Mouse (Mus musculus): ENCODE data around the gene Vti1a. TPM values are rescaled to one million over a fixed set of nuclear protein-coding genes. Genes with fewer than 3 reads are reported as not detected.

Gene Vti1a
- polyA plus RNA-seq (2015; fragmentation: Nextera tagmentation; extraction: Ambion mirVana), result 28.7 and 28.8 TPM in 2 replicates

DNA sequence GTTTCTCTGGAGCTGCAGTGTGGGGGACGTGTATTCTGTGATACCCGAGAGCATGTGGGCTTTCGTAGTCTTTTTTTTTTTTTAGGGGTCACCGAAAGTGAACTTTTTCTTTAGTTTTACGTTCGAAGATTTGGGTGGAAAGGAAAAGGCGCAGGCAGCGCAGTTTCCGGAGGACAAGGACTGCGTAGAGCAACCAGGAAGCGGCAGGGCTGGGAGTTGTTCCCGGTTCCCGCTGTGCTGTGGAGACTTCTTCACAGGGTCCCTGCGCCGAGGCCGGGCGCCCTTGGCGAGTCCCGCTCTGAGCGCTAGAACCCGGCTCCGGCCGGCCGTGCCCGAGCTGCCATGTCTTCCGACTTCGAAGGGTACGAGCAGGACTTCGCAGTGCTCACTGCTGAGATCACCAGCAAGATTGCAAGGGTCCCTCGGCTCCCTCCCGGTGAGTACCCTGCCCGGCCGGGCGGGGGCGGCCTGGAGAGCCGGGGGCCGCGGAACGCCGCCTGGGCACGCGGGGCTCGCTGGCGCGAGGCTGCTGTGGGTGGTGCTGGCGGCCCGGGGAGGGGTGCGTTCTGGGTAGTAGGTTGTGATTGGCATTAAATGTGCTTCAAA, at the start of gene Vti1a:
Gene Vti1a (plus strand): TSS at position 187 of the 606 bp plus-strand sequence.
- Histone ChIP-seq H3K27ac (peak within 1 kb of the TSS; percentile 83), H3K27me3 (no peaks in the 10 kb centered on the region), H3K36me3 (peaks cover 14% of the 10 kb centered on the region), H3K4me2 (replicated peaks) (peak within 1 kb of the TSS; percentile 89), H3K9ac (peak within 1 kb of the TSS; percentile 90), H3K4me3 (peak within 1 kb of the TSS; percentile 80), H3K4me1 (peaks cover 32% of the 10 kb centered on the region), H3K9me3 (no peaks in the 10 kb centered on the region)
- peak; percentile 91 for ATAC-seq (ENCODE audit: low FRiP score, low read depth)
- WGBS, result under 1% methylated on average over 48 of the region's 48 CpGs

DNA sequence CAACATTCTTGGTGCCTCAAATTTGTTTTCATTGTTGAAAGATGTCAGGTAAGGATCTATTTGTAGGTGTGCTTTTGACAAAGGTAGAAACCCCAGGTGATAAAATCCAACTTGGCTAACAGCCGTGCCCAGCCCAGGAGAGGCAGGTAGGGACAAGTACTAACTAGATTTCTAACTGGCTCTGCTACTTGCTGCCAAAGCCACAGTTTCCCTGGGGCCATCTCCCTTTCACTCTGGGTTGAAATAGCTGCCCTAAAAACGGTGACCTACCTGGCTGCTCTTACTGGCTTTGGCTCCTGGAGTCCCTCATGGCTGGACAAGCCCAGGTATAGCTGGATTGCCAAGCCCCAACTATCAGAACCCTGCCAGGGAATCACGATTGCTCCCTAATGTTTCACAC, 49.3 kb upstream of the Vti1a start:
- H3K4me2 ChIP-seq (replicated peaks), result no peak overlapping the region
- 70% methylated on average over 3 of the region's 3 CpGs for WGBS
- H3K36me3 ChIP-seq, result no peaks in the 10 kb centered on the region
- no peak overlapping the region for H3K4me3 ChIP-seq
- no peak for ATAC-seq (ENCODE audit: low FRiP score, low read depth)
- 0 out of 2 replicates have a peak, but pooled peaks cover 6% of the 10 kb centered on the region for H3K4me1 ChIP-seq
- H3K9ac ChIP-seq, result no peak overlapping the region
- H3K27ac ChIP-seq, result no peak overlapping the region
- no peaks in the 10 kb centered on the region for H3K27me3 ChIP-seq
- H3K9me3 ChIP-seq, result no peaks in the 10 kb centered on the region

DNA sequence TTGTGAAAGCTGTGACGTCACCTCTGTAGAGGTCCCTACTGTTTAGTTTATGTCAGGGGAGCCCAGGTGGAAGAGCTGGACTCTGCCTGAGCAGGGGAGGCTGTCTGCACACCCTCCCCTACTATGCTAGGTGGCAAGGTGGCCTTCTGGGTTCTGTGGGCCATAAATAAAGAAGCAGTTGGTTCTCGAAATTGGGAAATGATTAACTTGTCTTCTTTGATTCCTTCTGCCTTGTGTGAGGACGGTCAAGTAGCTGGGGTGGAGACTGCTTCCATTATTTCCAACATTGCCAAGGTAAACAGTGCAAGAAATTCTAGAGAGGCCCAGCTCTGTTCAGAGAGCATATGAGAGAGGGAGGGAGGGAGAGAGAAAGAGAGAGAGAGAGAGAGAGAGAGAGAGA, 47.9 kb upstream of the Vti1a start:
- Histone ChIP-seq H3K9me3 (no peaks in the 10 kb centered on the region), H3K4me1 (0 out of 2 replicates have a peak, but pooled peaks cover 6% of the 10 kb centered on the region), H3K36me3 (no peaks in the 10 kb centered on the region), H3K27ac (no peak overlapping the region), H3K9ac (no peak overlapping the region), H3K27me3 (no peaks in the 10 kb centered on the region), H3K4me3 (no peak overlapping the region), H3K4me2 (replicated peaks) (no peak overlapping the region)
- no peak for ATAC-seq (ENCODE audit: low FRiP score, low read depth)
- 71% methylated on average over 3 of the region's 3 CpGs for WGBS

DNA sequence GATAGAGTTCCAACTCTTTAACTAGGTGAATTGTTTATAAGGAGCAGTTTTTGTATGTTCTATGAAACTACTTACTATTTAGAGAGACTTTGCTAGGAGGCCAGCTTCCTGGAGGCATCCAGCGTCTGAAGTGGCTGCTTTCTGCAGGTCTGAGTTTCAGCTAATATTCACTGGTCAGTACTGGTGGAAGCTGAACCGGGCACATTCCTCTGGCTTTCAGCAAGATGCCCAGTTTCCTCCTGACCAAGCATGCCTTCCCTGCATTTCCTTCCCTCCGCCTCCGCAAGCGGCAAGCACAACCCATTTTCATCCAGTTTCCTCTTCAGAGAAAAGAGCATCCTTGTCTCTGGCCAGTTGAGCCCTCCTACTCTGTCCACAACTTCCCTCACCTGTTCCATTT, 47.0 kb upstream of the Vti1a start:
- no peak overlapping the region for H3K4me3 ChIP-seq
- ATAC-seq (ENCODE audit: low FRiP score, low read depth), result no peak
- no peaks in the 10 kb centered on the region for H3K27me3 ChIP-seq
- no peak overlapping the region for H3K9ac ChIP-seq
- H3K4me2 ChIP-seq (replicated peaks), result no peak overlapping the region
- H3K9me3 ChIP-seq, result no peaks in the 10 kb centered on the region
- 0 out of 2 replicates have a peak, but pooled peaks cover 6% of the 10 kb centered on the region for H3K4me1 ChIP-seq
- WGBS, result 89% methylated on average over 5 of the region's 5 CpGs
- no peak overlapping the region for H3K27ac ChIP-seq
- H3K36me3 ChIP-seq, result no peaks in the 10 kb centered on the region

DNA sequence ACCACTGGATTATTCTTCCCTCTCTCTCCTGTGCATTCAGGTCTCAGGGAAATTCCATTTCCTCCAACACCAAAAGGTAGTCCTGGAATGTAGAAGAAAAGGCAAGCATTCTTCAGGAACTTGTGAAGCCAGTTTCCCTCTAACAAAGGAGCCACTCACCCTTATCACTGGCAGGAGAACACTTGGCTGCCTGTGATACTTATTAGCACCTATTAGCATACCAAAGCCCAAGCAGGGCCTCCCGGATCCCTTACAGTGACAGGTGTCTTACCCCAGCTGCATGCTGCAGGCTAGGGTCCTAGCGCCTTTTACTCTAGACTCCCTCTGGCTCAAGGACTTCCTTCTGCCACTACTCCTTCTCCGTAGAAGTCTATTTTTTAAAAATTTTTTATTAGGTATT, 44.6 kb upstream of the Vti1a start:
- no peaks in the 10 kb centered on the region for H3K27me3 ChIP-seq
- ATAC-seq (ENCODE audit: low FRiP score, low read depth), result no peak
- no peaks in the 10 kb centered on the region for H3K36me3 ChIP-seq
- 30% methylated on average over 3 of the region's 3 CpGs for WGBS
- H3K9me3 ChIP-seq, result no peaks in the 10 kb centered on the region
- no peak overlapping the region for H3K9ac ChIP-seq
- no peak overlapping the region for H3K4me2 ChIP-seq (replicated peaks)
- H3K4me3 ChIP-seq, result no peak overlapping the region
- no peak overlapping the region for H3K27ac ChIP-seq
- 0 out of 2 replicates have a peak, but pooled peaks cover 6% of the 10 kb centered on the region for H3K4me1 ChIP-seq

DNA sequence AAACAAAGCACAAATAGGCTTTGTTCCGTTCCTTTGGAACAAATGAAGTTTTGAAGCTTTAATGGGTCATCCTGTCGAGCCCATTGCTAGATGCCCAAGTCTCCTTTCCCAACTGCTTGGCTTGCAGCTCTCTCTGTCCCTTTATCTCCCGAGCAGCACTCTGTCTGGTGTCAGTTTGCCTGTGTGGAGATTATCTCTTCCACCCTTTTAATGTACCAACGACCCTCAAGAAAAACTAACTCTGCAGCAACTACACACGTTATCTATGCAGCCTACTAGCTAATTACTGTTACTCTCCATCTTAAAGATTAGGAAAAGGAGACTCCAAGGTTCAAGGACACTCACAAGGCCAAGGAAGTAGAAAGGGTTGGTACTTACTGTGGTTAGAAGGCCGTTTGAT, 42.8 kb upstream of the Vti1a start:
- no peak for ATAC-seq (ENCODE audit: low FRiP score, low read depth)
- Histone ChIP-seq H3K4me3 (no peak overlapping the region), H3K27ac (no peak overlapping the region), H3K4me2 (replicated peaks) (no peak overlapping the region), H3K36me3 (no peaks in the 10 kb centered on the region), H3K27me3 (no peaks in the 10 kb centered on the region), H3K9ac (no peak overlapping the region), H3K4me1 (0 out of 2 replicates have a peak, but pooled peaks cover 6% of the 10 kb centered on the region), H3K9me3 (no peaks in the 10 kb centered on the region)
- WGBS, result 77% methylated on average over 6 of the region's 6 CpGs

DNA sequence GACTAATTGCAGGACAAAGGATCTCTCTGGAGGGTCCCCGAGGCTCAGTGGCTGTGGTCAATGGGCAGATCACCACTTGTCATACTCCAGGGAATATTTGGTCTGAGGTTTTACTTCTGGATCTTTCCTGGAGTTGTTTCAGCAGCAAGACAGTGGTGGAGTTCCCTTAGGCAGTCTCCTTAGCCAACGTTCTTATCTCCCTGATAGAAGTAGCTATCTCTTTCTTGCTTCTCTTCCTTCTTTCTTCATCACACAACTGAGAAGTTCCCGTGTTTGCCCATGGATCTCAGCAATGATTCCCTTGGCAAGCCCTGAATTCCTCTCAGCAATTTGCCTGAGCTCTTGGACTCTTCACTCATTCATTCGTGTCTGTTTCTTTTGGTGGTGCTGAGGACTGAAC, 40.0 kb upstream of the Vti1a start:
- no peaks in the 10 kb centered on the region for H3K9me3 ChIP-seq
- H3K4me1 ChIP-seq, result 0 out of 2 replicates have a peak, but pooled peaks cover 3% of the 10 kb centered on the region
- 84% methylated on average over 4 of the region's 4 CpGs for WGBS

DNA sequence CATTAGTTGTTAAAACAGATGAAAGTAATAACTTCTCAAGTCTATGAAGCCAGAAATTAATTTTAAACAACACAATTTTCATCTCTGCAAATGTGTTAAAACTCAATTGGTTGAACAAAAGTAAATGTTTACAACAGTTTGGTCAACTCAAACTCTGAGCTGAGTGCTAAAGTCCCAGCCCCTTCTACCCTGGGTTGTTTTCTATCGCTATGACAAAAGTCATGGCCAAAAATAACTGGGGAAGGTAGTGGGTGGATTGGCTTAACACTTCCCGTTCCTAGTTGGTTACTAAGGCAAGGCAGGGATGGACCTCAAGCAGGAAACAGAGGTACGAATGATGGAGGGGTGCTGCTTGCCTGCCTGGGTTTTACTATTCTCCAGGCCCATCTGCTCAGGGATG, 39.3 kb upstream of the Vti1a start:
- no peak overlapping the region for H3K9ac ChIP-seq
- peaks cover 3% of the 10 kb centered on the region; the same call in 1 of the 2 replicates for H3K36me3 ChIP-seq
- H3K4me1 ChIP-seq, result no peaks in the 10 kb centered on the region
- no peak overlapping the region for H3K27ac ChIP-seq
- H3K27me3 ChIP-seq, result no peaks in the 10 kb centered on the region
- 88% methylated on average over 3 of the region's 3 CpGs for WGBS
- no peak overlapping the region for H3K4me2 ChIP-seq (replicated peaks)
- H3K4me3 ChIP-seq, result no peak overlapping the region
- H3K9me3 ChIP-seq, result no peaks in the 10 kb centered on the region
- no peak for ATAC-seq (ENCODE audit: low FRiP score, low read depth)

More for the DNA sequence above, 40.0 kb upstream of the Vti1a start:
- Histone ChIP-seq H3K9ac (no peak overlapping the region), H3K4me3 (no peak overlapping the region), H3K27ac (no peak overlapping the region), H3K4me2 (replicated peaks) (no peak overlapping the region), H3K27me3 (no peaks in the 10 kb centered on the region), H3K36me3 (no peaks in the 10 kb centered on the region)
- ATAC-seq (ENCODE audit: low FRiP score, low read depth), result no peak

DNA sequence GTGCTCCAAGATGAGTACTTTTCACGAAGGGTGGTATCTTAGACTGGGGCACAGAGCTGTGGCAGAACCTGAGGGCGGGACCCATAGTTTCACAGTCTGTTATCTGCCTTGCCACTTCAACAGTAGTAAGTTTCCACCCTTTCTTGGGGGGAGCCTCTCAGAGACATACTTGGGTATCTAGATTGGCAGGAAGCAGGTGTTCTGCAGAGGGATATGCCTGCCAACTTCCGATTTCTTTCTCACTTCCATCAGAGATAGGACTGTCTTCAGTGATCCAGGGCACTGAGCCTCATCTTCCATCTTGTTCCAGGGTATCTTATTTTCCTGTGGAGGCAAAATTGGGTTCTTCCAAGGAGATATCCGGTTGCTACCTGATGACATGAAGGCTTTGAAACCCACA, 32.0 kb upstream of the Vti1a start:
- Histone ChIP-seq H3K4me1 (no peaks in the 10 kb centered on the region), H3K4me3 (no peak overlapping the region), H3K36me3 (peaks cover 12% of the 10 kb centered on the region), H3K4me2 (replicated peaks) (no peak overlapping the region), H3K9me3 (no peaks in the 10 kb centered on the region), H3K27ac (no peak overlapping the region), H3K27me3 (no peaks in the 10 kb centered on the region), H3K9ac (no peak overlapping the region)
- ATAC-seq (ENCODE audit: low FRiP score, low read depth), result no peak
- WGBS, result 83% methylated on average over 4 of the region's 4 CpGs

DNA sequence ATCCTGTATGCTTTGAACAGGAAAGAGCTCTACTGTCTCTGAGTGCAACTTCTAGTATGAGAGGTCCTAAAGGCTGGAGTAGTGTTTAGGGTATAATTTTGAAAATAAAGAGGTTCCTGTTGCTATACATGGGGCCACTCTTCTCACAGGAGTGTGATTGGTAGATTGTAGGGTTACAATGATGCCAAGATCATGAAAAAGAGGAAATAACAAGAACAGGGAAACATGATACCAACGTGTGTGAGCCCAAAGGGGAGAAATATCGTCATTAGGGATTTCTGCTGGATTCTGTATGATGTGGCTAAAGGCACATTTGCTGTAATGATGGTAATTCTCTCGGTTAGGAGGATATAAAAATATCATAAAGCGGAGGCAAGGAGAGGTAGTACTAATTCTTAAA, 30.1 kb upstream of the Vti1a start:
- no peaks in the 10 kb centered on the region for H3K27me3 ChIP-seq
- WGBS, result 71% methylated on average over 4 of the region's 4 CpGs

DNA sequence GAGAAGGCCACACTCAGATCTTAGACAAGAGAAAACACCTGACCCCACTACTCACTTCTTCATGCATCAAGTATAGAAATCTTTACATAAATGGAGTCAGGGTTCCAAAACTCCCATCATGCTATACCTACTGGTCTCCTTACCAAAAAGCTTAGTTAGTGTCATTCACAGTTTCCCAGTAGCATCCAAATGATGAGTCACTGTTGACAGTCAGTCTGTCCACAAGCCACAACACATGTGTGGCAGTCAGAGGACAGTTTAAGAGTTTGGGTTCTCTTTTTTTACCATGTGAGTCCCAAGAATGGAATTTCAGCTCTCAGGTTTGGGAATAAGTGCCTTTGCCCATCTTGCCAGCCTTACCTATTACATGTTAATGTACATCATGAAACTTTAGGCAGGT, 27.1 kb upstream of the Vti1a start:
- Histone ChIP-seq H3K9ac (no peak overlapping the region), H3K27me3 (no peaks in the 10 kb centered on the region), H3K4me3 (no peak overlapping the region), H3K27ac (no peak overlapping the region), H3K36me3 (peaks cover 14% of the 10 kb centered on the region), H3K4me1 (no peaks in the 10 kb centered on the region), H3K4me2 (replicated peaks) (no peak overlapping the region), H3K9me3 (no peaks in the 10 kb centered on the region)
- ATAC-seq (ENCODE audit: low FRiP score, low read depth), result no peak

More for the DNA sequence above, 30.1 kb upstream of the Vti1a start:
- Histone ChIP-seq H3K9me3 (no peaks in the 10 kb centered on the region), H3K4me3 (no peak overlapping the region), H3K27ac (peak overlapping the region; percentile 10; the same call in 1 of the 2 replicates), H3K4me1 (no peaks in the 10 kb centered on the region), H3K36me3 (peaks cover 16% of the 10 kb centered on the region), H3K4me2 (replicated peaks) (no peak overlapping the region), H3K9ac (no peak overlapping the region)
- ATAC-seq (ENCODE audit: low FRiP score, low read depth), result no peak

DNA sequence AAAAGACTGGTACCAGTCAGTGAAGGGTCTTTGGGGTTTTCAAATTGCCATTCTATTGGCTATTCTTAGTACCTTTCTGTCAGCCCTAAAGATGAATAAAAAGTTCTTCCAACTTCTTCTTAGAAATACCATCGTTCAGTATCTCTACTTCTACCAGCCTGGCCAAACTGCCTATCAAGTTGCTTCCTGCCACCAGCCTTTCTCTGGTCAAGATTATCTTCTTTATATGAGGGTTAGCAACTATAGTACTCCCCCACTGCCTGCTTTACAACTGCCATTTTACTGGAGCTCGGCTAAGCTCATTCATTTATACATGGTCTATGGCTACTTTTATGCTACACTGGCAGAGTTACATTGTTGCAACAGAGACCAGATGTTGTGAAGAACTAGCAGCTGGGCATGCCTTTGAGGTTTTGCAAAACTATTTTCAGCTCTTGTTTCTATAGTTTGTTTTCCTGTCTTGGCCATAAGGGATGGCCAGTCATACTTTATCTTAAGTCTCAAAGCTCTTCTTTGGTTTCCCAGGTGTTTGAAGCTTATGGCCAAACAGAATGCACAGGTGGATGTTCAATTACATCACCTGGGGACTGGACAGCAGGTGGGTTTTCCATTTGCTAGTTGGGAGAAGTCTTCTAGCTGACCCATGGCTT, 25.3 kb upstream of the Vti1a start:
- Histone ChIP-seq H3K36me3 (peaks cover 28% of the 10 kb centered on the region), H3K27me3 (no peaks in the 10 kb centered on the region), H3K9me3 (no peaks in the 10 kb centered on the region), H3K4me1 (no peaks in the 10 kb centered on the region), H3K27ac (no peak overlapping the region), H3K4me2 (replicated peaks) (no peak overlapping the region), H3K4me3 (no peak overlapping the region), H3K9ac (no peak overlapping the region)
- WGBS, result 78% methylated on average over 2 of the region's 2 CpGs
- ATAC-seq (ENCODE audit: low FRiP score, low read depth), result no peak

All from limb, embryonic 13.5 days (tissue).